Mouse (Mus musculus) forebrain, embryonic 11.5 days (tissue): ENCODE data around the gene Casd1. TPM values are rescaled to one million over a fixed set of nuclear protein-coding genes. Genes with fewer than 3 reads are reported as not detected.
"Not testable (repeated sequence)": the region's sequence is repeated elsewhere in the genome, so short reads cannot be mapped to it uniquely, and the experiment has no call there.

Experiments used
- ATAC-seq: fragments of 200-750 bp; cut with Nextera tagmentation; replicated peaks from 2 replicates; pipeline ENCODE4 v1.8.0; 2017; ENCODE audit warnings: moderate TSS enrichment; ENCODE audit not compliant: low FRiP score
- DNase-seq: peaks from one replicate; pipeline ENCODE4 v3.0.0-alpha.2; 2017; ENCODE audit warnings: low spot score
- H3K27ac ChIP-seq: fragments of 300-500 bp; sonication (generic); 2 replicates; pipeline ENCODE4 v1.5.1; 2014; ENCODE audit warnings: low read depth, low read length
- H3K27me3 ChIP-seq: fragments of 300-500 bp; sonication (generic); 2 replicates; pipeline ENCODE4 v1.6.1; 2014; ENCODE audit warnings: mild to moderate bottlenecking, low read length, mixed read lengths; ENCODE audit not compliant: control insufficient read depth, insufficient read depth
- H3K36me3 ChIP-seq: fragments of 300-500 bp; sonication (generic); 2 replicates; pipeline ENCODE4 v1.6.1; 2014; ENCODE audit warnings: mild to moderate bottlenecking, low read length, moderate library complexity, mixed read lengths; ENCODE audit not compliant: control insufficient read depth, insufficient read depth
- H3K4me1 ChIP-seq: fragments of 300-500 bp; sonication (generic); replicated peaks from 2 replicates; pipeline ENCODE4 v1.6.1; 2014; ENCODE audit warnings: low read length, mixed read lengths; ENCODE audit not compliant: control insufficient read depth, insufficient read depth
- H3K4me2 ChIP-seq: fragments of 300-500 bp; sonication (generic); 2 replicates; pipeline ENCODE4 v1.6.1; 2014; ENCODE audit warnings: low read depth, mild to moderate bottlenecking, low read length, moderate library complexity, mixed read lengths; ENCODE audit not compliant: severe bottlenecking
- H3K4me3 ChIP-seq: fragments of 300-500 bp; sonication (generic); 2 replicates; pipeline ENCODE4 v1.5.1; 2014; ENCODE audit warnings: low read depth, low read length
- H3K9ac ChIP-seq: fragments of 300-500 bp; sonication (generic); 2 replicates; pipeline ENCODE4 v1.6.1; 2014; ENCODE audit warnings: low read length
- H3K9me3 ChIP-seq: fragments of 300-500 bp; sonication (generic); 2 replicates; pipeline ENCODE4 v1.6.1; 2016; ENCODE audit warnings: low read length, mixed read lengths; ENCODE audit not compliant: control insufficient read depth
- WGBS: fragments of 180-500 bp; shearing (Covaris S2); extraction: QIAGEN DNeasy Blood & Tissue Kit; methylation state at CpG from one replicate; pipeline ENCODE4 v1.1.7; 2014; 5-methylcytosine and 5-hydroxymethylcytosine counted together
- polyA plus RNA-seq: library from polyadenylated mRNA; unstranded; fragments of >200 nt; fragmentation: Nextera tagmentation; extraction: Ambion mirVana; gene quantifications from 2 replicates; pipeline ENCODE4 v1.2.1, GENCODE M21; 2014

The Casd1 gene
- polyA plus RNA-seq, 1 experiment from 2014 or later: 42.1 TPM

DNA sequence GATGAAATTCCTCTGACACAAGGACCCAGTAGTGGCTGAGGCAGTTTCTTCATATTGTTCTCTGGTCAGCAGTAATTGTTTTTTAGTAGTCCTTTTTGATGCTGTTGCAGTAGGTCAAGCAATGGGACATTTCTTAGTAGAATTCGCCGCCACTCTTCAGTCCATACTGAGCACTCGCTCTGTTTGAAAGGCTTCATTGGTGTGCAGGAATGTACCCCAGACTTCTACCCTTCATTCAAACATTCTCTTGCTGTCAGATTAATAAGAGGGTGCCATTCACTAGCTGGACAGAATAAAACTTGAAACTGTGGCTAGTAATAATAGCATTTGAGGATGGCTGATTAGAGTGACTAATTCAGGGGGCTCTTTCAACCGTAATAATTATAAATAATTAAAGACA is 32.5 kb downstream of the Casd1 start:
- DNase-seq (no peak), ATAC-seq (peak; percentile 80)
- Histone ChIP-seq H3K27me3 (no peaks in the 10 kb centered on the region), H3K4me3 (no peak overlapping the region), H3K4me2 (no peak overlapping the region), H3K9me3 (no peaks in the 10 kb centered on the region), H3K4me1 (0 out of 2 replicates have a peak, but pooled peaks cover 2% of the 10 kb centered on the region), H3K27ac (no peak overlapping the region), H3K9ac (no peak overlapping the region), H3K36me3 (no peaks in the 10 kb centered on the region; the same call in 1 of the 2 replicates)
- WGBS: 38% methylated on average over 4 of the region's 4 CpGs

DNA sequence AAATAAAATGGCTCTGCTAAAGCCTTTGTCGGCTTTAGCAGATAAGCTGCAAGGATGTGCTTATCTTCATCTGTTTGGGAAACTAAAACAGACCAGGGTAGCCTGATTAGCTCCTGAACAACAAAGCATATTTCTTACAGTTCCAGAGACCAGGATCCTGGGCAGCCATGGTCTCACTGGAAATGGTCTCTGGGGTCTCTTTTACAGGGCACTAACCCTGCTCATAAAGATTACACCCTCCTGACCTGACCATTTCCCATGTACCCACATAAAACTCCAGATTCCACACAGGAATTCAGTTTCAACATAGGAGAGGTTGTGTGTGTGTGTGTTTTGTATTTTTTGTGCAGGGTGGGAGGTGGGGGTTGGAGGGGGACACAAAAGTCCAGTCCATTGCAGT is 34.2 kb downstream of the Casd1 start:
- no peak for ATAC-seq
- WGBS: 68% methylated on average over 1 of the region's 1 CpGs

DNA sequence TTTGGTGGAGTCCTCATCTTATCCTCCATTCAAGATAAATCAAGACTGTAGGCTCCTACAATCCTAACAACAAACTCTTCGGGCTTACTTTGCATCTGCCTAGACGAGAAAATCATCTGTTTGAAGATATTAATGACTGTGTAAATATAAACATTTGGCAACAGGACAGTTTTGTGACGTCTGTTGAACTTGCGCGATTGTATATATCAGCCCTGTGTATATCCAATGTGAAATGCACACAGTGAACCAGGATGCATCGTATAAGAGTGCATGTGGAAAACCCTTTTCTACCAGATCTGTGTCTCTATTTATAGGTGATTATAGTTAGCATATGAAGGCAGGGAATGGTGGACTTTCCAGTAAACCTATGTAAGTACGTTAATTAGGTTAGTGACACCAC is 41.4 kb downstream of the Casd1 start:
- ATAC-seq (no peak), DNase-seq (no peak)
- 94% methylated on average over 7 of the region's 7 CpGs for WGBS
- H3K4me1 ChIP-seq: no peaks in the 10 kb centered on the region
- H3K36me3 ChIP-seq: no peaks in the 10 kb centered on the region; the same call in 1 of the 2 replicates
- H3K4me3 ChIP-seq: no peak overlapping the region
- H3K27me3 ChIP-seq: no peaks in the 10 kb centered on the region
- no peak overlapping the region for H3K9ac ChIP-seq
- H3K4me2 ChIP-seq: no peak overlapping the region
- H3K27ac ChIP-seq: no peak overlapping the region
- H3K9me3 ChIP-seq: no peaks in the 10 kb centered on the region

More for the DNA sequence above, 34.2 kb downstream of the Casd1 start:
- Histone ChIP-seq H3K9me3 (no peaks in the 10 kb centered on the region), H3K9ac (no peak overlapping the region), H3K4me3 (no peak overlapping the region), H3K27ac (no peak overlapping the region), H3K36me3 (no peaks in the 10 kb centered on the region; the same call in 1 of the 2 replicates), H3K4me1 (0 out of 2 replicates have a peak, but pooled peaks cover 2% of the 10 kb centered on the region), H3K4me2 (no peak overlapping the region), H3K27me3 (no peaks in the 10 kb centered on the region)
- no peak for DNase-seq

DNA sequence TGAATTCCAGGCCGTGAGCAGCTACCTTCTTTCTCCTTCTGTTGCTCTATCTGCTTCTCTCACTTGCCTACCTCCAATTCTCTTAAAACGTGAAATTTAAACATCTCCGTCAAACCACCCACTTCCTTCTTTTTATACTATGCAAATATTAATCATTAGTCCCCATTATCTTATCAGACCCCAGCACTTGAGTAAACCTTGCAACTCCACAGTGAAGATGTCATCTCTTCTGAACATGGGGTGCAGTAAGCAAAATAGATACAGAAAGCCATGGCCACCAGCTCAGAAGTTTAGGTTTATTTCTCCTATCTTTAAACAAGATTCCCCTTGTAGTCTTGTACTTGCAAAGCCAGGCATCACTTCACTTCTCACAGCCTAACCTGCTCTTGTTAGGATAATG is 46.7 kb downstream of the Casd1 start:
- Histone ChIP-seq H3K9ac (no peak overlapping the region), H3K27me3 (no peaks in the 10 kb centered on the region), H3K4me3 (no peak overlapping the region), H3K9me3 (no peaks in the 10 kb centered on the region), H3K4me2 (no peak overlapping the region), H3K4me1 (no peaks in the 10 kb centered on the region), H3K36me3 (no peaks in the 10 kb centered on the region), H3K27ac (no peak overlapping the region)
- no peak for DNase-seq
- 84% methylated on average over 3 of the region's 3 CpGs for WGBS
- no peak for ATAC-seq

DNA sequence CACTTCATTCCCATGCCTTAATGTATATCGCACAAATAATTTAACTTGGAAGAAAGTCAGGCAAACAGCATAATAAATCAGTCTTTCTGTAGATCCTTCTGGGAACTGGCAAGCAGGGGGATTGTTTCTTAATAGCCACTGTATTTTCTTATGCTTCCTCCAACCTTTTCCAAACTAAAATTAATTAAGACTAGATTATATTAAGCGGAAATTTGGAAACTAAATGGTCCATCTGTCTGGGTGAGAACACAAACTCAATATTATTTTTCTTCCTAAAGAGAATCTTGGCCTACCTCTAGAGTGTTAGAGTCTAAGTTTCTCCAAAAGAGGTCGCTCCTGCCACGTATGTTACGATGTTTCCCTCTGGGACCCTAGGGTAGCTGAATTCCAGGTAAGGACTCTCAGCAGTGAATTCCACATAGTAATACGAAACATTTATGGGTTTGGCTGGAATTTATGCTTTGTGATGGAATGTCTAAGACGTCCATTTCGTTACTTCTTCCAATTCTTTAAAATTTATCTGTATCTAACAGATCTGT is 52.0 kb downstream of the Casd1 start:
- Histone ChIP-seq H3K9ac (no peak overlapping the region), H3K36me3 (no peaks in the 10 kb centered on the region), H3K27ac (no peak overlapping the region), H3K4me1 (no peaks in the 10 kb centered on the region), H3K27me3 (no peaks in the 10 kb centered on the region), H3K4me2 (no peak overlapping the region), H3K4me3 (no peak overlapping the region), H3K9me3 (peaks cover 2% of the 10 kb centered on the region; the same call in 1 of the 2 replicates)
- ATAC-seq (no peak), DNase-seq (no peak)
- 80% methylated on average over 8 of the region's 8 CpGs for WGBS

DNA sequence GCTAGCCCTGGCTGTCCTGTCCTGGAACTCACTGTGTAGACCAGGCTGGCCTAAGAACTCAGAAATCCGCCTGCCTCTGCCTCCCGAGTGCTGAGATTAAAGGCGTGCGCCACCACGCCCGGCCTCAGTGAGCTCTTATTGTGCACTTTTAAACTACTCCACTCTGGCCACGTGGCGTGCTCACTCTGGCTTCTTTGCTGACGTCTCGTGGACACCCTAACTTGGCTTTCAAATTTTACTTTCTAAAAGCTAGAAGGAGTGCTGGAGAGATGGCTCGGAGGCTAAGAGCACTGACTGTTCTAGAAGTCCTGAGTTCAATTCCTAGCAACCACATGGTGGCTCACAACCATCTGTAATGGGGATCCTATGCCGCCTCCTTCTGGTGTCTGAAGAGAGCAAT is 53.1 kb downstream of the Casd1 start:
- whole genome bisulfite sequencing: 98% methylated on average over 12 of the region's 12 CpGs
- H3K9me3 ChIP-seq, H3K9ac ChIP-seq, H3K4me2 ChIP-seq, H3K36me3 ChIP-seq, H3K27me3 ChIP-seq, DNase-seq, H3K4me3 ChIP-seq, H3K4me1 ChIP-seq, H3K27ac ChIP-seq, ATAC-seq: not testable (repeated sequence)

DNA sequence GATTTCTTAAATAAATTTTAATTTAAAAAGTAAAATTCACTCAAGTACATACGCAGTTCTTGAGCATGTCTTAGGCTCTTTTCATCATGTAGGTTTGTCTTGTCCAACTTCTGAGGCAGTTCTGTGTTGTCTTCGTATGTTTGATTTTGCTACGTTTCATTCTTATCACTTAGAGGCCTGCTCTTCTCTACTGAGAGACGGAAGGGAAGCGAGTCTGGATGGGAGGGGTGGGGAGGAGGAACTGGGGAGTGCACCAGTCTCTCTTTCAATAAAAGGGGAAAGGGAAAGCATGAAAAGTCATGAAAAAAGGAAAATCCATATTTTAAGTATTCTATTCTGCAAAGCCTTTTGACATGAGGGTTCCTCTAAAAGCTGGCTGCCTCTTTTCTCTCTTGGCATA is 54.8 kb downstream of the Casd1 start:
- Histone ChIP-seq H3K27ac (no peak overlapping the region), H3K4me2 (no peak overlapping the region), H3K9ac (no peak overlapping the region), H3K4me1 (no peaks in the 10 kb centered on the region), H3K9me3 (peaks cover 2% of the 10 kb centered on the region; the same call in 1 of the 2 replicates), H3K4me3 (no peak overlapping the region), H3K36me3 (no peaks in the 10 kb centered on the region), H3K27me3 (no peaks in the 10 kb centered on the region)
- 80% methylated on average over 5 of the region's 5 CpGs for WGBS
- DNase-seq (no peak), ATAC-seq (no peak)

DNA sequence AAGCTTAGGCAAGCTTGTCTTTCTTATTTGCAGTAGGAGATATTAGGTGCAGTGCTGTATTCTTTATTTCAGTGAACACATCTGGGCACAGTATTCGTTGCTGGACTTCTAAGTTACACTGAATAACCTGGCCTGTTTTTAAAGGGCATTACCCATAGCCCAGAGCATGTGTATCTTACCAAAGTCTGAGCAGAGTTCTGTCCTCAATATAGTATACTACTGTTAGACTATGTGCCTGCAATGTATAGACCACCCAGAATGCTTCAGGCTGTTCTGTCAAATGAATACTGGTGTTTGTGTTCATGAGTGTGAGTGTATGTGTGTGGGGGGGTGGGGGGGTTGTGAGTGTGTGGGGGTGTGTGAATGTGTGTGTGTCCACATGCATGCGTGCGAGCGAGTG is 55.3 kb downstream of the Casd1 start:
- no peak for ATAC-seq
- peaks cover 2% of the 10 kb centered on the region; the same call in 1 of the 2 replicates for H3K9me3 ChIP-seq
- no peak overlapping the region for H3K4me2 ChIP-seq
- no peak for DNase-seq
- H3K27ac ChIP-seq: no peak overlapping the region
- no peak overlapping the region for H3K9ac ChIP-seq
- H3K27me3 ChIP-seq: no peaks in the 10 kb centered on the region
- no peaks in the 10 kb centered on the region for H3K4me1 ChIP-seq
- no peaks in the 10 kb centered on the region for H3K36me3 ChIP-seq
- no peak overlapping the region for H3K4me3 ChIP-seq
- 94% methylated on average over 4 of the region's 4 CpGs for WGBS

DNA sequence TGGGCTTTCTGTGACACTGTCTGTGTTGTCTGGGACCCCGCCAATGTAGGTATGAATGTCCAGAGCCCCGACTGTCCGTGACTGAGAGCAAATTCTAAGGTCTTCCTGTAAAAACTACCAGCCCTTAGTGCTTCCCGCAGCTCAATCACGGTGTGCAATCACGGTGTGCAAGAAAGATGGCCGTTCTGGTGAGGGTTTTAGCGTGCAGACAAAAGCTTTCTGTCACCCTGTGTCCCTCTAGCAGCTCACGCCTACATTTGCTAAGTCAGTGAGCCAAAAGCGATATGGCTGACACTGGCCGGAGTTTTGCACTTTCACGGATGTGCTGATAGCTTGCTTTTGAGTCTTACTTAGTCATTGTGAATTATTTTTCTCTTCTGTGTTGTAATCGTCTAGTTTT is 58.2 kb downstream of the Casd1 start:
- WGBS: 91% methylated on average over 13 of the region's 13 CpGs
- Histone ChIP-seq H3K9ac (no peak overlapping the region), H3K4me1 (no peaks in the 10 kb centered on the region), H3K27ac (no peak overlapping the region), H3K9me3 (no peaks in the 10 kb centered on the region), H3K4me2 (no peak overlapping the region), H3K36me3 (no peaks in the 10 kb centered on the region), H3K27me3 (no peaks in the 10 kb centered on the region), H3K4me3 (no peak overlapping the region)
- DNase-seq: no peak
- ATAC-seq: no peak
